Mouse (Mus musculus) stomach, postnatal 0 days (tissue): ENCODE measurements around the gene Trim17. TPM values are rescaled to one million over a fixed set of nuclear protein-coding genes. Genes with fewer than 3 reads are reported as not detected.

ENCODE experiments used
- ATAC-seq: fragments of 200-750 bp; cut with Nextera tagmentation; 2 replicates; pipeline ENCODE4 v1.8.0; 2017; ENCODE audit not compliant: low FRiP score, low TSS enrichment
- DNase-seq: peaks from one replicate; pipeline ENCODE4 v3.0.0-alpha.2; 2016; ENCODE audit warnings: low spot score
- H3K27ac ChIP-seq: fragments of 300-500 bp; sonication (generic); replicated peaks from 2 replicates; pipeline ENCODE4 v1.5.1; 2014; ENCODE audit warnings: mild to moderate bottlenecking, control low read depth
- H3K27me3 ChIP-seq: fragments of 300-500 bp; sonication (generic); 2 replicates; pipeline ENCODE4 v1.6.1; 2014; ENCODE audit warnings: low read length; ENCODE audit not compliant: control insufficient read depth, insufficient read depth
- H3K36me3 ChIP-seq: fragments of 300-500 bp; sonication (generic); 2 replicates; pipeline ENCODE4 v1.6.1; 2014; ENCODE audit warnings: low read length, mixed read lengths; ENCODE audit not compliant: control insufficient read depth, insufficient read depth
- H3K4me1 ChIP-seq: fragments of 300-500 bp; sonication (generic); replicated peaks from 2 replicates; pipeline ENCODE4 v1.6.1; 2014; ENCODE audit warnings: antibody characterized with exemption; ENCODE audit not compliant: control insufficient read depth, insufficient read depth
- H3K4me2 ChIP-seq: fragments of 300-500 bp; sonication (generic); replicated peaks from 2 replicates; pipeline ENCODE4 v1.6.1; 2014; ENCODE audit warnings: low read depth, mild to moderate bottlenecking, control low read depth, moderate library complexity
- H3K4me3 ChIP-seq: fragments of 300-500 bp; sonication (generic); 2 replicates; pipeline ENCODE4 v1.5.1; 2014; ENCODE audit warnings: low read depth, low read length, control low read depth
- H3K9ac ChIP-seq: fragments of 300-500 bp; sonication (generic); 2 replicates; pipeline ENCODE4 v1.6.1; 2014; ENCODE audit warnings: mild to moderate bottlenecking, low read length, control low read depth, mixed read lengths
- H3K9me3 ChIP-seq: fragments of 300-500 bp; sonication (generic); 2 replicates; pipeline ENCODE4 v1.6.1; 2016; ENCODE audit warnings: low read length; ENCODE audit not compliant: control insufficient read depth
- CTCF ChIP-seq: IDR thresholded peaks from 2 replicates; pipeline ENCODE4 v1.5.1; 2016; ENCODE audit warnings: antibody characterized with exemption, low read depth, mild to moderate bottlenecking, moderate library complexity
- EP300 ChIP-seq: optimal IDR thresholded peaks from 2 replicates; pipeline ENCODE3; 2016; ENCODE audit warnings: antibody characterized with exemption
- WGBS: fragments of 180-500 bp; shearing (Covaris S2); extraction: QIAGEN DNeasy Blood & Tissue Kit; methylation state at CpG from one replicate; pipeline ENCODE4 v1.1.7; 2014; 5-methylcytosine and 5-hydroxymethylcytosine counted together
- polyA plus RNA-seq: library from polyadenylated mRNA; unstranded; fragments of >200 nt; fragmentation: Nextera tagmentation; extraction: Ambion mirVana; gene quantifications from 2 replicates; pipeline ENCODE4 v1.2.1, GENCODE M21; 2015

Trim17 gene
- polyA plus RNA-seq, 1 experiment from 2014 or later: 0.08 TPM

DNA sequence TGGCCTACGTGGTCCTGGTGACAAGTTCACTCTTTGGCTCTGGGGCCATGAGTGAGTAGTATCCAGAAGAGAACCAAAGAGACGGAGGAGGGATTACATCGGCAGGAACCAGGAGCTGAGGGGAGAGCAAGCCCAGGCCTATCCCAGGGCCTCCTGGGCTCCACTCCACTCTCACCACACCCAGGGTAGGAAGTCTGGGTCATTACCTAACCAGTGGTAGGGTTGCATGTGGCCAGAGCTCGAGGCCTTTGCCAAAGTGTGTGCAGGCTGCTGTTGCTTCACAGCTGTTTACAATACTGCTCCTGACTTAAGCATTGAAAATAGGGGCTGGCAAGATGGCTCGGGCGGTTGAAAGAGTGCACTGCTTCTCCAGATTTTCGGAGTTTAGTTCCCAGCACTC, 25.2 kb downstream of the Trim17 start:
- H3K27me3 ChIP-seq: no peaks in the 10 kb centered on the region
- H3K27ac ChIP-seq: peak overlapping the region; percentile 65
- no peaks in the 10 kb centered on the region for H3K9me3 ChIP-seq
- H3K9ac ChIP-seq: peak overlapping the region; percentile 92
- ATAC-seq: peak; percentile 40
- no peak for DNase-seq
- H3K4me2 ChIP-seq: peak overlapping the region; percentile 96
- H3K4me1 ChIP-seq: peaks cover 5% of the 10 kb centered on the region
- H3K36me3 ChIP-seq: no peaks in the 10 kb centered on the region; the same call in 1 of the 2 replicates
- peak overlapping the region; percentile 98 for H3K4me3 ChIP-seq
- 54% methylated on average over 7 of the region's 7 CpGs for WGBS
- TF ChIP-seq EP300 (no peak), CTCF (no peak)

DNA sequence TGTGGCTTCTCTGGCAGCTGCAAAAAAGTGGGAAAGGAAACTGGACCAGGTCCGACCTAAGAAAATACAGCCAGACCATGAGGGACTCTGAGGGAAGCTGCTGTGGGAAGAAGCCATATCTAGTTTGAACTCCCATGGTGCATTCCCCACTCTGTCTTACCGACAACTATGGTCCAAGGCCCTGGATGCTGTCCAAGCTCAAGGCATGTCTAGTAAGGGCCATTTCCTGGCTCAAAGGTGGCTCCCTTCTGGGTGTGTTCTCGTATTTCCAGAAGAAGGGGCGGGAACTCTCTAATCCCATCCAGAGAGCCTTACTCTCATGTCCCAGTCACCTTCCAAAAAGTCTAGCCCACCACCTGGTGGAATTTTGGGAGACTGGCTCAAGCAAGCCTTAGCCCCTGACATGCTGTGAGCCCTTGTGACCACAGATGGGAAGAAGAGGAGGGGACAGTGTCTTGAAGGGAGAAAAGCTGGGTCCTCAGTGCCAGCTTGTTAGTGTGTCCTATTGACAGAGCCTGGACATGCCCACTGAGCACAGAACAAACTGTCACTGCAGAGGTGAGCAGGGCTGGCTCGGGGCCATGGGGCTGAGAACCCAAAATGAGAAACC, 26.0 kb downstream of the Trim17 start:
- TF ChIP-seq CTCF: no peak
- TF ChIP-seq EP300: no peak
- DNase-seq: no peak
- Histone ChIP-seq H3K27me3 (no peaks in the 10 kb centered on the region), H3K4me1 (peaks cover 5% of the 10 kb centered on the region), H3K36me3 (peaks cover 5% of the 10 kb centered on the region; the same call in 1 of the 2 replicates), H3K27ac (no peak overlapping the region), H3K4me2 (peak overlapping the region; percentile 96), H3K4me3 (peak overlapping the region; percentile 1; the same call in 1 of the 2 replicates), H3K9ac (0 out of 2 replicates have a peak overlapping the region, but pooled peaks have one; percentile 18), H3K9me3 (no peaks in the 10 kb centered on the region)
- ATAC-seq: no peak
- 38% methylated on average over 5 of the region's 5 CpGs for WGBS

- no peak overlapping the region for H3K9ac ChIP-seq
- H3K27ac ChIP-seq: no peak overlapping the region
- no peak for ATAC-seq
- no peaks in the 10 kb centered on the region for H3K9me3 ChIP-seq
- H3K27me3 ChIP-seq: no peaks in the 10 kb centered on the region
- peaks cover 5% of the 10 kb centered on the region for H3K4me1 ChIP-seq
- H3K4me3 ChIP-seq: no peak overlapping the region
- 36% methylated on average over 14 of the region's 14 CpGs for WGBS
- peak; percentile 61 for DNase-seq
- H3K36me3 ChIP-seq: peaks cover 9% of the 10 kb centered on the region; the same call in 1 of the 2 replicates
- TF ChIP-seq EP300: no peak
- peak; percentile 73 for TF ChIP-seq CTCF
- no peak overlapping the region for H3K4me2 ChIP-seq
Measured at GRCm38 (mm10) chr11:58981541-58982447, 27.3 kb downstream of the Trim17 start.

GRCm38 (mm10) chr11:58982471-58983097, 28.1 kb downstream of the Trim17 start:
- Histone ChIP-seq H3K27me3 (no peaks in the 10 kb centered on the region), H3K36me3 (peaks cover 13% of the 10 kb centered on the region; the same call in 1 of the 2 replicates), H3K27ac (no peak overlapping the region), H3K4me3 (no peak overlapping the region), H3K9me3 (no peaks in the 10 kb centered on the region), H3K4me1 (peaks cover 2% of the 10 kb centered on the region; the same call in 1 of the 2 replicates), H3K4me2 (no peak overlapping the region), H3K9ac (no peak overlapping the region)
- 89% methylated on average over 18 of the region's 18 CpGs for WGBS
- ATAC-seq (no peak), DNase-seq (no peak)
- no peak for TF ChIP-seq EP300
- no peak for TF ChIP-seq CTCF

GRCm38 (mm10) chr11:58983691-58984341, 29.3 kb downstream of the Trim17 start:
- H3K27me3 ChIP-seq: no peaks in the 10 kb centered on the region
- ATAC-seq (no peak), DNase-seq (no peak)
- H3K9me3 ChIP-seq: no peaks in the 10 kb centered on the region
- no peak overlapping the region for H3K27ac ChIP-seq
- WGBS: 86% methylated on average over 6 of the region's 6 CpGs
- H3K36me3 ChIP-seq: peaks cover 15% of the 10 kb centered on the region; the same call in 1 of the 2 replicates
- TF ChIP-seq EP300: no peak
- TF ChIP-seq CTCF: no peak
- H3K9ac ChIP-seq: no peak overlapping the region
- no peak overlapping the region for H3K4me3 ChIP-seq
- H3K4me2 ChIP-seq: no peak overlapping the region
- peaks cover 2% of the 10 kb centered on the region; the same call in 1 of the 2 replicates for H3K4me1 ChIP-seq
